Mouse (Mus musculus) ES-E14 (cell line): ENCODE results near the gene Eif3g.

ENCODE experiments used
- CHD2 ChIP-seq: IDR thresholded peaks from 2 replicates; pipeline ENCODE4 v1.6.1; 2014; ENCODE audit warnings: mild to moderate bottlenecking, low read depth, low read length, inconsistent platforms
- ZNF384 ChIP-seq: IDR thresholded peaks from 2 replicates; pipeline ENCODE4 v1.6.1; 2012; ENCODE audit warnings: low read depth, low read length, inconsistent platforms

DNA sequence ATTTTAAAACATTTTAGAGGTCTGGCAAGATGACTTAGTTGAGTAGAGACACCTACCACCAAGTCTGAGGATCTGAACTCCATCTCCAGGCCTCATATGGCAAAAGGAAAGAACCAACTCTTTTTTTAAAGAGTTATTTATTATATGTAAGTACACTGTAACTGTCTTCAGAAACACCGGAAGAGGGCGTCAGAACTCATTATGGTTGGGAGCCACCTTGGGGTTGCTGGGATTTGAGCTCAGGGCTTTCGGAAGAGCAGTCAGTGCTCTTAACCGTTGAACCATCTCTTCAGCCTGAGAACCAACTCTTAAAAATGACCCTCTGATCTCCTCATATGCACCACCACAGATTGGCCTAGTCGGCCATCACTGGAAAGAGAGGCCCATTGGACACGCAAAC, 11.2 kb downstream of the Eif3g start:
- TF ChIP-seq CHD2 (no peak), ZNF384 (no peak)
